Mouse (Mus musculus) adrenal gland, adult 18-20 months (tissue): ENCODE data around the gene Midn. TPM values are rescaled to one million over a fixed set of nuclear protein-coding genes. Genes with fewer than 3 reads are reported as not detected.
A peak's percentile ranks its signal among the peaks of the same experiment; 100 is the strongest.
"Not testable (repeated sequence)": the region's sequence is repeated elsewhere in the genome, so short reads cannot be mapped to it uniquely, and the experiment has no call there.

Experiments used
- DNase-seq, 2 experiments: peaks; one replicate each; pipeline ENCODE4 v3.0.0; 2021 to 2022; ENCODE audit warnings: low spot score in 2 of 2
- total RNA-seq, 2 experiments: library from RNA; stranded (reverse); gene quantifications; 1 replicate in 1 of 2; 2 replicates in 1 of 2; pipeline ENCODE4 v1.2.3; 2021

The Midn gene
- total RNA-seq, 2 experiments from 2014 or later = 64.8 to 82.0 TPM

- DNase-seq = no peak
These were observed 8.6 kb downstream of the Midn start for GRCm38 (mm10) chr10:80156752-80157053.

DNA sequence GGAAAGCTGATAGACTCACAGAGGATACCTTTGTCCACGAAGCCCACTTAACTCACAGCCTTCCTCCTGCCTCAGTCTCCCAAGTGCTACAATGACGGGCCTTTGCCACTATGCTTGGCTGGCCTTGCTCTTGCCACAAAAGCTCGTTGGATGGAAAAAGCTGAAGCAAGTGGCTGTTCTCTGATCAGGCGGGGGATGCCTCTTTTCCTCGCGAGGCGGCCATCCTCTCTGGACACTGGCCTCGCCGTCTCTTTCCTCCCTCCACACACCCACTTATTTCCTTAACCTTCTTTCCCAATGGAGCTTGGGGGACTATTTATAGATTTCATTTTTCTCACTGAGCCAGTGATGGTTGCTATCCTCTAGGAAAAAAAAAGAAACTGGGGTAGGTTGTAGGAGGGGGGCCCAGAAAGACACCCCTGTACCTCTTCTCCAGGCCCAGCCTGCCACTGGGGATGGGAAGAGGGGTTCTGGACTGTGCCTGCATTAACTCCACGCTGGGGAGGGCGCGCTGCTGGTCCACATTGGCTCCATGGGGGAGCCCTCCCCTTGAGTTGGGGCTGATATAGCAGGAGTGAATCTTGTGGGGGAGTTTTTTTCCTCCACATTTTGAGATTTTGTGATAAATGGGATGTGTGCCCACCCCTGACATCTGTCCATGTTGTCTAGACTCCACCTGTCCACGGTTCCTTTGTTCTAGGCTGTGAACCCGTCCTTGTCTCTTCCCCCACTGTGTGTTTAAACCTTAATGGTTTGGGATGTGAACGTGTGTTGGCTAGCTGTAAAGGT is 9.3 kb downstream of the Midn start:
- peak in 1 of 2 experiments; percentile 25 for DNase-seq

GRCm38 (mm10) chr10:80158307-80158986 is 10.4 kb downstream of the Midn start:
- DNase-seq = peak in 1 of 2 experiments; percentile 63

DNA sequence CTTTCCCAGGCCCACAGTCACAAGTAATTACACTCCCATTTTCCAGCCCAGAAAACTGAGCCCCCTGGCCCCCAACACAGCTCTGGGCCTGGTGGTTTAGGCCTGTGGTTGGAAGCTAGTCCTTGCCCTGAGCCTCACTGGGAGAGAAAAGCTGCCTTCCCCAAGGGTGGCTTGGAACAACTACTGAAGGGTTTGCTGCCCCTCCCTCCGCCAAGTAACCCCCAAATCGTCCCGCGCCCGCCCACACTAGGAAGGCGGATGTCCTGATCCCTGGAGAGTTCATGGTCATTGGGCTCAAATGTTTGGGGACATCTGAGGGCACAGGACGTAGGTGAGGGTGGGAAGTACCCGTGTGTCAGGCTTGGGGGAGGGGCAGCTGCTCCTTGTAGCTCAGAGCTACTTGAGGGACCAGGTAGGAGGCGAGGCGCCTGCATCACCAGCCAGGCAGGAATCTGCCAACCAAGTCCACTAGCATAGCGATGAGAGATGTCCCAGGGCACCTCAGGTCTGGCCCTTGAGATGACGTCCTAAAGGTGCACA is 11.0 kb downstream of the Midn start:
- DNase-seq = peak in 1 of 2 experiments; percentile 57

GRCm38 (mm10) chr10:80159561-80160454 is 11.7 kb downstream of the Midn start:
- peak; percentile 96 to 98 for DNase-seq

DNA sequence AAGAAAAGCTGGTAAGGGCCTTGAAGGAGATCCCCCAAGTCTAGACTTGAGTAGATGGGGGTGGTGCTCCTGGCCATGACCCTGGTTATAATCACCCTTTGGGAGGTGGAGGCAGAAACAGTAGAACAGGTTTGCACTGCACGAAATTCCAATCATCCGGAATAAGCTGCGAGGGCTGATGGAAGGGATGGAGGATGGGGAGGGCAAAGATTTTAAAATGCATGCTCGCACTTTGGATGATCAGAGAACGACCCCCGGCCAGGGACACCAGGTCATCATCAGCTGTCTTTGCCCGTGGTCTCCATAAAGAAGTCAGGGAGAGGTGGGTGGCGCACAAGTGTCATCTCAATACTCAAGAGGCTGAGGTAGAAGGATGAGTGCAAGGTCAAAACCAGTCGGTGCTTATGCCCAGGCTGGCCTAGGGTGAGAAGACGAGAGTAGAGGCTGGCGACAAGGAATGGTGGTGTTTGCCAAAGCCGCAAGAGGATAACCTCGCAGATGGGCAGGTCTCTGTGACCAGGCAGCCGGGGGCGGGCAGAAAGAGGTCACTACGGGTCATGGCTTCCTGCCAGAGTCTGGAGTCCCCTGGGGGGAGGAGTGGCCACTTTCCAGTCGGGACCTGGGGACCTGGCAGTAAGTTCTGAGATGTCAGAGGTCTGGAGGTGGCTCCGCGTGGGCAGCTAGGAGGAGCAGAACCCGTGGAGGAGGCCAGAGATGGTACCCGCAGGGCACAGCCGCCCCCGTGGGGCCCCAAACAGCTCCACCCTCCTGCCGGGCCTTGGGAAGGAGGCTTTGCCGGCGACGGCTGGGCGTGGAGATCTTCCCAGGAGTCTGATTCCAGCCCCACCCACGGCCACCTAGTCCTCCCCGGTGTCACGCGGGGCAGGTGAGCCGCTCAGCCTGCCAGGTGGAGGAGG is 12.6 kb downstream of the Midn start:
- peak; percentile 89 to 90 for DNase-seq

DNA sequence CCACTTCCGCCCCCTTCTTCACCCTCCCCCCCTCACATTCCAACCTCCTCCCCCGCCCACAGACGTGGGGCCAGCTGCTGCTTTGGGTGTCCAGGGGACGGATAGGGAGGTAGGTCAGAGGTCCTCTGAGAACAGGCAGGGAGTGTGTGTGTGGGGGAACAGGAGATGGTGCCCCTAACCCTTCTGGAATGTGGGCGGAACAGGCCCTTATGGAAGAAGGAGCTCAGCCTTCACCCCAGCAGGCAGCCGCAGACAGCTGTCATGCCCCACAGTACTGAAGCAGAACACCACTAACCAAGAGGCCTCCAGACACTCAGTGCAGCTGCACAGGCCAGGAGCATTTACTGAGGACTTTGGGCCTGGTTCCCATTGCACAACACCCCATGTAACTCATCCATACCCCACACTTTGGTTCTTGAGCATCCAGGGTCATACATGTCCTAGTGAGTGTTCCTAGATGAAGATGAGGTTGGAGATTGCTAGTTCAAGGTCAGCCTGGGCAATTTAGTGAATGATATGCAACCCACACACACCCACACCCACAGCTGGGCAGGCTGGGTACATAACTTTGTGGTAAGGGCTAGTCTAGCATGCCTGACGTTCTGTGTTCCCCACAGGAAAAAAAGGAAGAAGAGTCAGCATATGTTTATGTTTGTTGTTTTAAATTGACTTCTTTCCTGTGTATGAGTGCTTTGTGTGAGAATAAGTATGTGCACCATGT is 13.6 kb downstream of the Midn start:
- DNase-seq = peak in 1 of 2 experiments; percentile 27

DNA sequence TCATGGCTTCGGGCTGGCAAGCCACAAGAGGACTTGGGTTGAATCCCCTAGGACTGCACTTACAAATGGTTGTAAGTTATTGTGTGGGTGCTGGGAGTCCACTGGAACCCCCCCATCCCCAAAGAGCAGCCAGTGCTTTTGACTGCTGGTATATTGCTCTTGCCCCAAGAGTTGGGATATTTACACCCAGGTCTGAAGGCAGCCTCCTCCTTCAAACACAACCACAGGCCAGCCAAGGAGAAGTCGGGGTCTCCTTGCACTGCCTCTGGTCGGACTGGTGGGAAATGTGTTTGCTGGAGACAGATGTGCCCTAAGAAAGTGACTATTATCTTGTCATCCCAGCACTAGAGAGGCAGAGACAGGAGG is 14.2 kb downstream of the Midn start:
- DNase-seq = no peak

DNA sequence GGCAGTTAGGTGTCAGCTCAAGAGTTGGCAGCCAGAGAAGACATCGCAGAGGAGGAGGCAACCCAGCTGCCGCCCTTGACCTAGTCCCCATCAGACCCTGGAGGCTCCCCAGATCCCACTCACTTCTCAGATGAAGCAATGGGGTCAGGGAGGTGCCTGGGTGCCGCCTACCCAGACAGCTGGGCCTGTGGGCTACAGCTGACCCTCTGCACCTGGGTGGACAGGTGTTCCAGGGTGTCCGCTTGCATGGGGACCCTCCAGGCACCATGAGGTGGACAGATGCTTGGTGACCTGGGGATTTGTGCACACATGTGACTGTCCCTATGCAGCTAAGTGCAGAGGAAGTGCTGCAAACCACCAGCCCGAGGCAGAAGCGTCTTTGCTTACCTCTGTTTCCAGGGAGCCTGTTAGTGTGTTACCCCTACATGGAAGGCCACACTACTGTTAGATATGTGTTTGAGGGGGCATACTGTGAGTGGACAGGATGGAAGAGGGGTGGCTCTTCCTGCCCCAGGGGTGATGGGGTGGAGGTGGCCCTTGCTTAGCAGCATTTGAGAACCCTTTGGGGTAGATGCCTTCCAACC is 14.7 kb downstream of the Midn start:
- peak in 1 of 2 experiments; percentile 4 for DNase-seq

DNA sequence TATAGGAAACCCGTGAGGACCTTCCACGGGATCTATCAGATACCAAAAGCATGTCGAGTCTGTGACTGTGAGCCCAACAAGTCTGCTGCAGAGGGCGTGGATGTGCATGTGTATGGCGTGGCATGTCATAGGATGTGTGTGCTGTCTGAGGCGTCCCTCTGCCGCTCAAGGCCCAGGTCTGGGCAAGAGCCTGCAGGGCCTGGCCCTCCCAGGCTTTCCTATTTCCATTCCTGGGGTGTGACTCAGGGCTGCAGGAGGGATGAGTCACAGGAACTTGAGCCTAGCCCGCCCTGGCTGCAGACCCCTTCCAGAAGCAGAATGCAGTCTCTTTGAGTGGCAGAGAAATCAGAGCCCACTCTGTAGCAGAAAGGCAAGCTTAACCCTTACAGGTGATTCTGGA is 15.6 kb downstream of the Midn start:
- peak in 1 of 2 experiments; percentile 52 for DNase-seq

DNA sequence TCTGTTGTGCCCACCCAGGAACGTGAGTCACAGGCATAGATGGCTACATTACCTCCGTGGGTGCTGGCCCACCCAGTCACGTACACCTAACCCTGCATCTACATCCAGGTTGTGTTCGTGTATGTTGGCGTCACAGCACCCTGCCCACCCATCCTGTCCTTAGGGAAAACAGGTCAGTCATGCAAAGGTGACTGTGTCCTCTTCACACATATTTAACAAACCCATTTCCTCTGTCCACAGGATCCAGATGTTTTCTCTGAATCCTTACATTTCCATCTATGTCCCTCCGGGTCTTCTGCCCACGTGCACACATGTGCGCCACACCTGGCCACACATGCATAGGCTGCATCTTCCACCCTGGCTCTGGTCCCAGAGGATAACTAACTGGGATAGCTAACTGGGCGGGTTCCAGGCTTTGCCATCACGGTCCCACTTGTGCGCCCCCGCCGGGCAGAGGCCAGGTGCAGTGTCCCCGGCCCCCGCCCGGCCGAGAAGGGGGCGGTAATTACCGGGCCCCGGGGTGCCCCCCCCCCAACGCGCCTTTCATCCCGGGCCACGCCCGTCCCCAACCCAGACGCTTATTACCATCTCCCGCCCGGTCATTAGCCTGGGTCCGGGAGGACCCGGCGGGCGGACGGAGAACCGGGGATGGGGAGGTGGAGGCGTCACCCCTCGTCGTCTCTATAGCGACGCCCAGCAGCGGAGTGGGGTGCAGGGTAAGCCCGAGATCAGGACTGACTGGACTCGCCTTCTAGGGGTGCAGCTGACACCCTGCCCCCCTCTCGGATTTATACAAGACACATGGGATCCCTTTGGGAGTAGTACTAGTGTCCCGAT is 16.3 kb downstream of the Midn start:
- DNase-seq = peak; percentile 53 to 60

DNA sequence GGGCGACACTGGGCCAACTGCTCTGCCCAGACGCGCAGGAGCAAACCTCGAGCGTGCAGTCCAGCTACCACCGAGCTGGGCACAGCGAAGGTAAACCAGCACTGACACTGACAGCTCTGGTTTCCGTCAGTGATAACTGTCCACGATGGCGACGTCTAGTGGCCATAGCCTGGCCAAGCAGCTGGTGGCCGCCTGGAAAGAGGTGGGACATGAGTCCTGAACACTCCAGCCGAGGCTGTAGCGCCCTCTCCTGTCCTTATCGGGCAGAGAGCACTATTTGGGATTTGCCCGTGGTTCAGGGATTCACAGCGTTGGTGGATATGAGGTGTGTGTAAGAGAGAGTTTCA is 16.9 kb downstream of the Midn start:
- peak; percentile 93 to 96 for DNase-seq

- DNase-seq = peak; percentile 50 to 54
These were observed 17.5 kb downstream of the Midn start, which contains the start of gene Cirbp for GRCm38 (mm10) chr10:80165392-80166128. Gene Cirbp, plus strand, starts transcription at chr10:80165985.

DNA sequence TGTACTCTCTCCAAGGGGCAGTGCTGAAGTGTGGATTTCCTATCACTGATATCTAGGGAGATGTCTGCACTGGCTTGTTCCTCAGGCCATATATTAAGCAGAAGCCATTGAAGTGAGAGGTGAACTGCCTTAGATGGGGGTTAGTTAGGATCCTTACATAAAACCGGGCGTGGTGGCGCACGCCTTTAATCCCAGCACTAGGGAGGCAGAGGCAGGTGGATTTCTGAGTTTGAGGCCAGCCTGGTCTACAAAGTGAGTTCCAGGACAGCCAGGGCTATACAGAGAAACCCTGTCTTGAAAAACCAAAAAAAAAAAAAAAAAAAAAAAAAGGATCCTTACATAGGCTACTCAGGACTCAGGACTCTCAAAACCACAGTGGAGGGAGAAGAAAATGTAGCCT is 18.1 kb downstream of the Midn start:
- DNase-seq = not testable (repeated sequence)

- peak; percentile 97 to 98 for DNase-seq
These were observed 19.5 kb downstream of the Midn start for GRCm38 (mm10) chr10:80167460-80168037.

- peak; percentile 94 to 96 for DNase-seq
These were observed 20.1 kb downstream of the Midn start for GRCm38 (mm10) chr10:80168038-80168661.

- DNase-seq = no peak
These were observed 21.0 kb downstream of the Midn start for GRCm38 (mm10) chr10:80169070-80169469.
